Mouse (Mus musculus): ENCODE data around the gene Cdk15. TPM values are rescaled to one million over a fixed set of nuclear protein-coding genes. Genes with fewer than 3 reads are reported as not detected.

Cdk15 gene
- total RNA-seq, 2 experiments from 2014 or later = 0.21 TPM; not detected in 1

- no peak for DNase-seq
Observed at GRCm38 (mm10) chr1:59272189-59272588, 15.5 kb downstream of the Cdk15 start.

GRCm38 (mm10) chr1:59285880-59286279, 29.2 kb downstream of the Cdk15 start:
- DNase-seq = no peak

DNA sequence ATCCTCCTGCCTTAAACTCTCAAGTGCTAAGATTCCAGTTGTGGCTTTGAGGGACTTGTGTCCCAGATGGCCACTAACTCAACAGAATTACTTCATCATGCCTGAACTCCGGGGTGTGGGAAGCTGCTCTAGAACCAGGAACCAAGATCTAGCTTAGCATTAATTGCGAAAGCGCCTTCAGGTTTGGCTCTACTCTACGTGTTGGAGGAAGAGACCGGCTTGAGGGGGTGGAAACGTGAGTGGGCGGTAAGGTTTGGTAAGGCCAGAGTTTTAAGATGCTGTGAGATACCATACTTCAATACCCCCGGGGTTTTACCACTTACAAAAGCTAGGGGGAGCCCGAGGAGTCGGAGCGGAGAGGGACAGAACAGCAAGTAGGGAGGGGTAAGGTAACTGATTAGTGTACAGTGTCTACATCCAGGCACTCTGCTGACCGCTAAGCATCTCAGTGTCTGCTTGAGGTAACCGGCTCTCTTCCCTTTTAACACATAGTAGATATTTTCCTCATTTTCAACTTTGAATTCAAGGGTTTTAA, 29.7 kb downstream of the Cdk15 start:
- no peak for DNase-seq

DNA sequence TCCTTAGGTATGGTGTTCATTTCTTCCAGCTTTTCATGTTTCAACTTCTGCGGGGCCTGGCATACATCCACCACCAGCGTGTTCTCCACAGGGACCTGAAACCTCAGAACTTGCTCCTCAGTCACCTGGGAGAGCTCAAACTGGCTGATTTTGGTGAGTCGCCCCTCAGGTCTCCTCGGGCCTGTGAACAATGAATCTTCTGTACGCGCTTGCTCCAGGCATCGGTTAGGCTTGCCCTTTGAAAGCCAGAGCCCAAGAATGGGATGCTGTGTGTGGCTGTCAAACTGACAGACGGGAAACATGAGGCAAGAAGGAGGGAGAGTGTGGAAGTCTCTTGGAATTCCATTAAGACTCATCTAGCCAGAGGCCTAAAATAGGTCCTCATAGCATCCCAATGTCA, 31.0 kb downstream of the Cdk15 start:
- DNase-seq = no peak

DNA sequence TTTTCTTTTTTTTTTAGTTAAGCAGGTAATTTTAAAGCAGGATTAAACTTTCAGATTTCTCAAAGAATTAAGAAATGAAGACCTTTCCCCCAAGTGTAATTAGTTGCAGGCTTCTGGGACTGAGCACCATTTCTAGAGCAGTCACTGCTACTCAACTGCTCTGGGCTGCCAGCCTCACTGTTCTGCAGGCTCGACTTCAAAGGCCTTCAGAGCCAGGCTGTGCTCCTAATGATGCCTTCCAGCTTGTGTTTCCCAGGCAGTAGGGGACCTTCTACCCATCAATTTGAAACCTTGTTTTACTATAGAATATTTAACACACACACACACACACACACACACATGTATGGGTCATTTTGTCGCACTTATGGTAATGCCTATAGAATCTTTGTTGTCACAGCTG, 34.9 kb downstream of the Cdk15 start:
- no peak for DNase-seq

DNA sequence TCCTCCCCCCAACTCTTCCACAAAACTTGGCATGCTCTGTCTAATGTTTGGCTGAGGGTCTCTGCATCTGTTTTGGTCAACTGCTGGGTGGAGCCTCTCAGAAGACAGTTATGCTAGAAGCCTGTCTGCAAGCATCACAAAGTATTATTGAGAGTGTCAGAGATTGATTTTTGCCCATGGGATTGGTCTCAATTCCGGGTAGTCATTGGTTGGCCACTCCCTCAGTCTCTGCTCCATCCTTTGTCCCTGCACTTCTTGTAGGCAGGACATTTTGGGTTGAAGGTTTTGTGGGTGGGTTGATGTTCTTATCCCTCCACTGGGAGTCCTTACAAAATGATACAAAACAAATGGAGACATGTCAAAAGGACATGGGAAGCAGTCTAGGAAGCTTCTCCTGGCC, 39.1 kb downstream of the Cdk15 start:
- no peak for DNase-seq

DNA sequence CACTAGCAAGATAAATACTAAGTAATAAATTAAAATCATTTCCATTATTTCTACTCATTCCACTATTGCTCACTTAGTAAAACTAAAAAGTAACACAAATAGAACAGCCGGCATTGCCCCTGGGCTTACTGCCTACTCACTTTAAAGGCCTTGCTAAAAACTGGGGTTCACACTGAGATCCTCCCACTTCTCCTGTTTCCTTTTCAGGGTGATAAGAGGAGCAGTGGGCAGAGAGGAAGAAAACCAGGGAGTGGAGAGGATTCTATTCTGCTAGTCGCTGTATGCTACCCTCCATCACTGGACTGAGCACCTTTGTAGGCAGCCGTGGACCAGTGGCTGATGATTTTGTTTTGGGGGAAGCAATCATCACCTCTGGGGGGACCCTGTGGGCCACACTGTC, 40.5 kb downstream of the Cdk15 start:
- no peak for DNase-seq

DNA sequence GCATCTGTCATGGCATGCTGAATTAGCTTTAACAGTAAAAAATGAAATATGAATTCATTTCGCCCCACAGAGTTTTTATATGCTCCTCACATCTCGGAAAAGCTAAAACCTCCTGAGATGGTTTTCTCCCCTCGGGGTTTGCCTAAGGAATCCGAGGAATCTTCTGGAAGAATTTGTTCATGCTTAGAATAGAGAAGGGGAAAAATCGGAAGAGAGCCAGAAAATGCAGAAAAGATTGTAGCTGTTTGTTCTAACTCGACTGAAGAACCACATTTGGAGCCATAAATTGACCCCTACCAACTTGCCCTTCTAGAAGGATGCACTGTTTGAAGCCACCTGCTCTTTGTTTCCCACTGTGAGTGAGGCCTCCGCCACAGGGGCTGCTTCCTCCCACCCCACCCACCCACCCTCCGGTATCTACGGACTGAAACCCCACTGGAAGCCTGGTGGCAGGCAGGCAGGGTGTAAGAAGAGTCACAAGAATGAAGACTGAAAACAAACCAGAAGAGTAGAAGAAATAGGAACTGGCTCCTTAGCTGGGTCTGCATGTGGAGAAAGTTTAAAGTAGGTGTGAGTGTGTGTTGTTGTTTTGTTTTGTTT, 41.9 kb downstream of the Cdk15 start:
- no peak for DNase-seq

DNA sequence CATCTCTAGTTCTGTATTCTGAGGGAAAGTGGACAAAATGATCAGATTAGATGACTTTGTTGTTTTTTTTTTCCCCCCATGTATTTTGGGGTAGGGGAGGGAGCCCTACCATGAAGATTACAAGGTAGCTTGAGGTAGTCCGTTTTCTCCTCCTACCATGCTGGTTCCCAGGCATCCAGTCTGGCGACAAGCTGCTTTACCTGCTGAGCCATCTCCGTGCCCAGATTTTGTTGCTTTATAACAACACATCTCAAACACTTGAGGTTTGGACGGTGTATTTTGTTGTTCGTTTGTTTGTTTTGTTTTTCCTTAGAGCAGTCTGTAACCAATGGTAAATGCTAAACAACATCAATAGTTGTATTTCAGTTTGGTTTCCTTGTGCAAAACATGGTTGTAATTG, 50.6 kb downstream of the Cdk15 start:
- no peak for DNase-seq

- DNase-seq = no peak
Observed at GRCm38 (mm10) chr1:59311292-59311885, 54.7 kb downstream of the Cdk15 start.

- no peak for DNase-seq
Observed at GRCm38 (mm10) chr1:59312187-59313153, 55.8 kb downstream of the Cdk15 start.

DNA sequence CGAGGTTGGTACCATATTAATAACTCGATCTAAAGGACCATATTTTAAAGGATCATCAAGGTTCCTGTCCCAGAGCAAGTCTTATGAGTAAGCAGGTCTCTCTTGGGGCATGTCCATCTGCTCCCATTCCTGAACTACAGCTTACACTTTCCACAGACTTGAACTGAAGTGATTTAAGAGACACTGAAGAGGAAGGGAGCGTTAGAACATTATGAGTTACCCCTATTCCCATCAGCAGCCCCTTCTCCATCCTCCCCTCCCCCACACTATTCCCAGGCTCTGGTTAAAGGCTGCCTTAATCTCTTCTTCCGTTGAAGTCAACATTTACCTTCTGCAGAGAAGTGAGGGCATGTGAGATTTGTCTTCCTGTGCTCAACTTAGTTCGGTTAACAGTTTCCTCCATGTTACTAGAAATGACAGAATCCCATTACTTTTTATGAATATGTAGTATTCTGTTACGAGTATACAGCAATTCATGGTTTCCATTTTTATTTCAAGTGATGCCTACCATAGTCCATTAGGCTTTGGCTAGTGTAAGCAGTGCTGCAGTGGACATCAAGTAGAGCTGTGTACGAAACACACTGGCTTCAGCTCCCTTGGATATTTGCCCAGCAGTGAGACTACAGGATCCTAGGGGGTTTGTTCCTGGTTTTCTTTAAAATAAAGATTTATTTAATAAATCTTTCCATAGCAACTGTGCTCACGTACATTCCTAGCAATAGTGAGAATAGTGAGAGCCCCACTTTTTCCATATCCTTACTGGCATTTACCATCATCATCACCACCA, 56.6 kb downstream of the Cdk15 start:
- DNase-seq = no peak

- DNase-seq = no peak
Observed at GRCm38 (mm10) chr1:59315057-59315807, 58.5 kb downstream of the Cdk15 start.

DNA sequence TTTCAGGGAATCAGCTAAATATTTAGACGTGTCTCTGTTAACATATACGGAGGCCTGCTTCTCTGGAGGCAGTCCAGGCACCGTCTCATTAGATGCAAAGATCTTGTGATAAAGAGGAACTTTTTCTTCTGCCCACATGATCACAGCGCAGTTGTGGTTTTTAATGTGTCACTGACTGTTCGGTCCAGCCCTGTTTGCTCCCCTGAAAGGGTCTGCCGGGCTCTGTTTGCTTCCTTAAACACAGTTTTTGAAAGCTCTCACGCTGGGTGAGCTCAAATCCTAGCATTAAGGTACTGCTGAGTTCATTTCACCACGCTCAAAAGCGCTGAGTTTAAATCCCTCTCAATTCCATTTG, 59.3 kb downstream of the Cdk15 start:
- no peak for DNase-seq

GRCm38 (mm10) chr1:59316386-59317051, 59.8 kb downstream of the Cdk15 start:
- DNase-seq = no peak

DNA sequence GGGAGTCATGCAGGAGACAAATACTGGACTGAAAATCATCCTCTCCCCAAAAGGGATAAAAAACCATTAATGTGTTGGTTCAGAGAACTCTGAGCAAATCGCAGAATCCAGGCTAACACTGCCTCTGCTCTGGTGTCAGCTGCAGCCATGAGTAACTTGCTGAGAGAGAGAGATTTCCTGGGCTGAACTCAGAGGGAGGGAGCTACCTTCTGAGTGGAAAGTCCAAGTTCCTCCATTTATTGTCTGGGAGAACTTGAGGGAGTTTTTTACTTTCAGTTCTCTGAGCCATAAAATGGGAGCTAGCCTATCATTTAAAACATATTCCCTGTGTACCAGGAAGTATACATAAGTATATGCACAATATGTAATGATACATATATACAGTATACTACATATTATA, 60.7 kb downstream of the Cdk15 start:
- DNase-seq = no peak

- DNase-seq = no peak
Observed at GRCm38 (mm10) chr1:59318878-59319277, 62.2 kb downstream of the Cdk15 start.

GRCm38 (mm10) chr1:59321076-59321879, 64.6 kb downstream of the Cdk15 start:
- no peak for DNase-seq

DNA sequence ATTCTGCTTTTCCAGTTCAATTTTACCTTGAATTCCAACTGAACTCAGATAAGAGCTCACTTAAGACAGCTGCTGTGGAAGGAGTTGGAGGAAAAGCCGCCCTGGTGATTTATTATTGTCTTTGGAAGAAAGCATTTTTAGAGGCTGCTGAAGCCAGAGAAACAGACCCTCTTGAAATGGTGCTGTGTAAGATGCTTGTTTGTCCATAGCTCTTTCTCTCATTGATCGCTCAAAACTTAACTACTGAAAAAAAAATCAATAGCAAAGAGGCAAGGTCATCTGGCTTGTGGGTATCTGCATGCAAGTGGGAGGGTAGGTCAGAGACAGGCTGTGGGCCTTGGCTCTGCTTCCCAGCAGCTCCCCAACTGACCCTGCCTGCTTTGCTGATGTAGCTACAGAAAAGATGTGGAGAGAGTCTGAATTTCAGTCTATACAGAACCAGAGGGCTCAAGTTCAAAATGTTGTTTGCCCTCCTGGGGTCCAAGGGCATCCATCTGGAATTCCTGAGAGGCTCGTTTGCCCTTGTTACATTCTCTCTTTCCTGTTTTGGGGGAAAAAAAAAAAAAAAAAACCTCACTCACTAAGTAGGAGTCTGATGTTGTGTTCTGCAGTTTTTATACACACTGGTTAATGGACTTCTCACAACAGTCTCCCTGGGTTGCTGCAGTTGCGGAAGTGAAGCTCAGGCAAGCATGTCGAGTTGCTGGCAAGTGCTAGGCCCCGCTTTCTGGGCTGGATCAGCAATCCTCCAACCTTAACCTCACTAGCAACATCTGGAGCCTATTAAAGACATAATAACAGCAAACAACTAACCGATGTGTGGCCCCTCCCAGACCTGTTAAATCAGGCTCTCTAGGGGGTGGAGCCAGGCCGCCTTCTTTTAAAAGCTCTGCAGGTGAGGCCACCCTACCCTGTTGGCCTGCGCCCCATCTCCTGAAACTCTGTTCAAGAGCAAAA, 65.5 kb downstream of the Cdk15 start:
- no peak for DNase-seq

All from gastrocnemius, postnatal 10 days (tissue).